Mouse (Mus musculus) MEL (cell line): ENCODE measurements around the gene Cdk18. TPM values are rescaled to one million over a fixed set of nuclear protein-coding genes. Genes with fewer than 3 reads are reported as not detected.

ENCODE experiments used
- DNase-seq: peaks from one replicate; pipeline ENCODE4 v3.0.0; 2011; ENCODE audit warnings: low read depth, low spot score
- H3K27ac ChIP-seq: 2 replicates; pipeline ENCODE4 v1.5.1; 2012; ENCODE audit warnings: low read depth, mild to moderate bottlenecking, control low read depth, low read length, moderate library complexity; ENCODE audit not compliant: control insufficient read depth
- H3K27me3 ChIP-seq, 2 experiments: fragments of 150-350 bp in 1 of 2; sonication (generic) in 1 of 2; 2 replicates each; pipeline ENCODE4 v1.6.1; 2012; ENCODE audit warnings: low read length in 2 of 2, mild to moderate bottlenecking in 2 of 2, improper control_type of control experiment in 1 of 2, moderate library complexity in 1 of 2; ENCODE audit not compliant: insufficient read depth in 2 of 2, control insufficient read depth in 1 of 2
- H3K36me3 ChIP-seq, 2 experiments: 2 replicates each; pipeline ENCODE4 v1.6.1; 2012 to 2014; ENCODE audit warnings: low read length in 2 of 2, improper control_type of control experiment in 1 of 2, inconsistent platforms in 1 of 2, mild to moderate bottlenecking in 1 of 2; ENCODE audit not compliant: insufficient read depth in 2 of 2, control insufficient read depth in 1 of 2
- H3K4me1 ChIP-seq, 2 experiments: fragments of 150-350 bp in 1 of 2; sonication (generic) in 1 of 2; 2 replicates each; pipeline ENCODE4 v1.6.1; 2012; ENCODE audit warnings: low read length in 2 of 2, improper control_type of control experiment in 1 of 2, mild to moderate bottlenecking in 1 of 2; ENCODE audit not compliant: insufficient read depth in 2 of 2, control insufficient read depth in 1 of 2
- H3K4me3 ChIP-seq, 2 experiments: fragments of 150-350 bp in 1 of 2; sonication (generic) in 1 of 2; 2 replicates each; pipeline ENCODE4 v1.5.1; 2012; ENCODE audit warnings: low read depth in 2 of 2, low read length in 2 of 2, mild to moderate bottlenecking in 2 of 2, moderate library complexity in 2 of 2, control low read depth in 1 of 2, improper control_type of control experiment in 1 of 2; ENCODE audit not compliant: control insufficient read depth in 1 of 2, insufficient read depth in 1 of 2
- H3K79me2 ChIP-seq: 2 replicates; pipeline ENCODE4 v1.6.1; 2012; ENCODE audit warnings: mild to moderate bottlenecking, low read length, moderate library complexity; ENCODE audit not compliant: control insufficient read depth, poor library complexity, insufficient read depth
- H3K9ac ChIP-seq: 2 replicates; pipeline ENCODE4 v1.6.1; 2012; ENCODE audit warnings: low read depth, mild to moderate bottlenecking, control low read depth, low read length, moderate library complexity; ENCODE audit not compliant: control insufficient read depth, poor library complexity, severe bottlenecking
- H3K9me3 ChIP-seq: fragments of 150-350 bp; sonication (generic); replicated peaks from 2 replicates; pipeline ENCODE4 v1.6.1; 2012; ENCODE audit warnings: mild to moderate bottlenecking, low read length, improper control_type of control experiment, moderate library complexity; ENCODE audit not compliant: insufficient read depth
- BHLHE40 ChIP-seq: IDR thresholded peaks from 2 replicates; pipeline ENCODE4 v1.6.1; 2012; ENCODE audit warnings: low read depth, mild to moderate bottlenecking, inconsistent platforms, low read length, improper control_type of control experiment, borderline replicate concordance
- CHD1 ChIP-seq: IDR thresholded peaks from 2 replicates; pipeline ENCODE4 v1.6.1; 2012; ENCODE audit warnings: low read depth, mild to moderate bottlenecking, inconsistent platforms, low read length, improper control_type of control experiment
- CTCF ChIP-seq, 3 experiments: IDR thresholded peaks in 2 of 3; conservative IDR thresholded peaks in 1 of 3; 2 replicates each; pipeline ENCODE4 v1.5.1; 2011 to 2012; ENCODE audit warnings: low read length in 3 of 3, low read depth in 2 of 3, mild to moderate bottlenecking in 2 of 3, improper control_type of control experiment in 1 of 3, inconsistent platforms in 1 of 3, mixed read lengths in 1 of 3, moderate library complexity in 1 of 3; ENCODE audit not compliant: control insufficient read depth in 1 of 3, insufficient read depth in 1 of 3, poor library complexity in 1 of 3, severe bottlenecking in 1 of 3
- ELF1 ChIP-seq: IDR thresholded peaks from 2 replicates; pipeline ENCODE4 v1.6.1; 2014; ENCODE audit warnings: low read depth, mild to moderate bottlenecking, inconsistent platforms, low read length, improper control_type of control experiment, moderate library complexity
- ETS1 ChIP-seq: IDR thresholded peaks from 2 replicates; pipeline ENCODE4 v1.6.1; 2012; ENCODE audit warnings: low read depth, mild to moderate bottlenecking, inconsistent platforms, low read length, improper control_type of control experiment, moderate library complexity
- KAT2A ChIP-seq: conservative IDR thresholded peaks from 2 replicates; pipeline ENCODE4 v1.6.1; 2012; ENCODE audit warnings: low read depth, low read length, improper control_type of control experiment, inconsistent platforms
- MAFK ChIP-seq: IDR thresholded peaks from 2 replicates; pipeline ENCODE4 v1.6.1; 2011; ENCODE audit warnings: low read depth, mild to moderate bottlenecking, low read length, improper control_type of control experiment, borderline replicate concordance
- MEF2A ChIP-seq: IDR thresholded peaks from 2 replicates; pipeline ENCODE4 v1.6.1; 2014; ENCODE audit warnings: low read depth, mild to moderate bottlenecking, inconsistent platforms, low read length, improper control_type of control experiment; ENCODE audit not compliant: poor library complexity, insufficient replicate concordance, severe bottlenecking; ENCODE audit errors: extremely low read depth
- MYB ChIP-seq: IDR thresholded peaks from 2 replicates; pipeline ENCODE4 v1.6.1; 2011; ENCODE audit warnings: mild to moderate bottlenecking, low read depth, low read length, improper control_type of control experiment
- NELFE ChIP-seq: IDR thresholded peaks from 2 replicates; pipeline ENCODE4 v1.6.1; 2011; ENCODE audit warnings: low read depth, low read length, improper control_type of control experiment
- NRF1 ChIP-seq: IDR thresholded peaks from 2 replicates; pipeline ENCODE4 v1.6.1; 2014; ENCODE audit warnings: low read depth, mild to moderate bottlenecking, inconsistent platforms, low read length, improper control_type of control experiment, moderate library complexity; ENCODE audit not compliant: poor library complexity, insufficient read depth, severe bottlenecking
- POLR2A ChIP-seq, 2 experiments: IDR thresholded peaks; 2 replicates each; pipeline ENCODE4 v1.6.1; 2011 to 2012; ENCODE audit warnings: low read length in 2 of 2, mild to moderate bottlenecking in 2 of 2, control low read depth in 1 of 2, improper control_type of control experiment in 1 of 2, low read depth in 1 of 2, moderate library complexity in 1 of 2; ENCODE audit not compliant: control insufficient read depth in 1 of 2, insufficient read depth in 1 of 2, poor library complexity in 1 of 2
- RAD21 ChIP-seq: IDR thresholded peaks from 2 replicates; pipeline ENCODE4 v1.6.1; 2011; ENCODE audit warnings: mild to moderate bottlenecking, low read depth, low read length, improper control_type of control experiment
- TAL1 ChIP-seq: IDR thresholded peaks from 2 replicates; pipeline ENCODE4 v1.6.1; 2012; ENCODE audit warnings: mild to moderate bottlenecking, inconsistent platforms, low read length, moderate library complexity, mixed read lengths
- UBTF ChIP-seq: IDR thresholded peaks from 2 replicates; pipeline ENCODE4 v1.6.1; 2012; ENCODE audit warnings: low read depth, mild to moderate bottlenecking, inconsistent platforms, low read length, improper control_type of control experiment, moderate library complexity, borderline replicate concordance; ENCODE audit not compliant: insufficient read depth
- USF2 ChIP-seq, 2 experiments: IDR thresholded peaks; 2 replicates each; pipeline ENCODE4 v1.6.1; 2011 to 2012; ENCODE audit warnings: improper control_type of control experiment in 2 of 2, low read length in 2 of 2, borderline replicate concordance in 1 of 2, inconsistent platforms in 1 of 2, low read depth in 1 of 2, mild to moderate bottlenecking in 1 of 2; ENCODE audit not compliant: insufficient read depth in 1 of 2
- ZC3H11A ChIP-seq: IDR thresholded peaks from 2 replicates; pipeline ENCODE4 v1.6.1; 2012; ENCODE audit warnings: low read depth, mild to moderate bottlenecking, inconsistent platforms, low read length, improper control_type of control experiment
- ZKSCAN1 ChIP-seq: IDR thresholded peaks from 2 replicates; pipeline ENCODE4 v1.6.1; 2012; ENCODE audit warnings: low read depth, mild to moderate bottlenecking, inconsistent platforms, low read length, improper control_type of control experiment, moderate library complexity
- ZNF384 ChIP-seq: IDR thresholded peaks from 2 replicates; pipeline ENCODE4 v1.6.1; 2012; ENCODE audit warnings: low read depth, mild to moderate bottlenecking, inconsistent platforms, low read length, improper control_type of control experiment
- polyA plus RNA-seq, 2 experiments: library from polyadenylated mRNA; stranded (reverse) in 1 of 2; unstranded in 1 of 2; fragments of >175 nt in 1 of 2; fragments of >200 nt in 1 of 2; gene quantifications; 2 replicates each; pipeline versions ENCODE4 v1.2.1 to v1.2.4; 2012; ENCODE audit warnings: low replicate concordance in 2 of 2, low read depth in 1 of 2; ENCODE audit not compliant: insufficient read length in 2 of 2, insufficient read depth in 1 of 2, missing spikeins in 1 of 2
- total RNA-seq: library from RNA; depleted of rRNA; stranded (reverse); fragments of 300-350 nt; gene quantifications from 2 replicates; pipeline ENCODE4 v1.2.3, GENCODE M21; 2012

The Cdk18 gene
- total and polyA plus RNA-seq, 3 experiments, result 1.3 to 15.7 TPM; not detected in 1

- H3K4me1 ChIP-seq, result peaks cover 0 to 15% of the 10 kb centered on the region in 2 experiments; a peak in 3 of 4 replicates
- TF ChIP-seq POLR2A (IDR thresholded peaks at IDR 0.05; ENCODE audit: control insufficient read depth in 1 of 2, insufficient read depth in 1 of 2, low read depth in 1 of 2, low read length in 2 of 2, poor library complexity in 1 of 2) (no peak), BHLHE40 (no peak), MYB (no peak), MAFK (no peak), USF2 (IDR thresholded peaks at IDR 0.05; ENCODE audit: borderline replicate concordance in 1 of 2, insufficient read depth in 1 of 2, low read depth in 1 of 2, low read length in 2 of 2) (no peak), MEF2A (no peak), ZNF384 (no peak), NRF1 (no peak), NELFE (no peak)
- TF ChIP-seq, all 39 proteins: peak for 0
- H3K79me2 ChIP-seq, result no peaks in the 10 kb centered on the region; the same call in 1 of the 2 replicates
- H3K9ac ChIP-seq, result peak overlapping the region; percentile 71; the same call in 1 of the 2 replicates
- no peaks in the 10 kb centered on the region for H3K9me3 ChIP-seq
- H3K4me3 ChIP-seq, result no peak overlapping the region; a peak in 1 of 4 replicates
- peaks cover 0 to 2% of the 10 kb centered on the region in 2 experiments; a peak in 2 of 4 replicates for H3K36me3 ChIP-seq
- no peak overlapping the region for H3K27ac ChIP-seq
- DNase-seq, result no peak
- no peaks in the 10 kb centered on the region for H3K27me3 ChIP-seq
Observed at GRCm38 (mm10) chr1:132137935-132138575, 1.4 kb downstream of the Cdk18 start.

GRCm38 (mm10) chr1:132136847-132137246 lies 2.6 kb downstream of the Cdk18 start:
- DNase-seq, result no peak
- H3K36me3 ChIP-seq, result peaks cover 0 to 8% of the 10 kb centered on the region in 2 experiments; a peak in 2 of 4 replicates
- H3K27ac ChIP-seq, result no peak overlapping the region
- H3K27me3 ChIP-seq, result no peaks in the 10 kb centered on the region
- no peaks in the 10 kb centered on the region; the same call in 1 of the 2 replicates for H3K79me2 ChIP-seq
- peaks cover 0 to 19% of the 10 kb centered on the region in 2 experiments; a peak in 3 of 4 replicates for H3K4me1 ChIP-seq
- no peaks in the 10 kb centered on the region for H3K9me3 ChIP-seq
- no peak for TF ChIP-seq KAT2A
- TF ChIP-seq UBTF, result no peak
- no peak overlapping the region for H3K9ac ChIP-seq
- no peak overlapping the region for H3K4me3 ChIP-seq

GRCm38 (mm10) chr1:132135631-132136030 lies 3.9 kb downstream of the Cdk18 start:
- TF ChIP-seq ZC3H11A (no peak), UBTF (no peak), RAD21 (no peak), USF2 (IDR thresholded peaks at IDR 0.05; ENCODE audit: borderline replicate concordance in 1 of 2, insufficient read depth in 1 of 2, low read depth in 1 of 2, low read length in 2 of 2) (no peak), ZKSCAN1 (no peak), TAL1 (no peak), CHD1 (no peak), ELF1 (no peak), CTCF (IDR thresholded peaks at IDR 0.05 in 2 of 3, conservative IDR thresholded peaks at IDR 0.05 in 1 of 3; ENCODE audit: control insufficient read depth in 1 of 3, insufficient read depth in 1 of 3, low read depth in 2 of 3, low read length in 3 of 3, poor library complexity in 1 of 3, severe bottlenecking in 1 of 3) (no peak), ETS1 (no peak)
- Histone ChIP-seq H3K36me3 (peaks cover 0 to 8% of the 10 kb centered on the region in 2 experiments; a peak in 2 of 4 replicates), H3K9me3 (no peaks in the 10 kb centered on the region), H3K4me3 (no peak overlapping the region), H3K9ac (no peak overlapping the region), H3K4me1 (peaks cover 0 to 19% of the 10 kb centered on the region in 2 experiments; a peak in 3 of 4 replicates), H3K27me3 (no peaks in the 10 kb centered on the region), H3K79me2 (no peaks in the 10 kb centered on the region; the same call in 1 of the 2 replicates), H3K27ac (no peak overlapping the region)
- no peak for DNase-seq
